Mouse (Mus musculus) ovary, postnatal 14 days (tissue): ENCODE measurements at regions not wholly inside any gene's neighbourhood (a gene's known extent, or its start where the extent isn't known, plus 50 kb on each side); places are given as distances from the start of the nearest gene placed in this dataset.

Experiments used
- DNase-seq: peaks from one replicate; pipeline ENCODE4 v3.0.0; 2022; ENCODE audit warnings: low spot score

DNA sequence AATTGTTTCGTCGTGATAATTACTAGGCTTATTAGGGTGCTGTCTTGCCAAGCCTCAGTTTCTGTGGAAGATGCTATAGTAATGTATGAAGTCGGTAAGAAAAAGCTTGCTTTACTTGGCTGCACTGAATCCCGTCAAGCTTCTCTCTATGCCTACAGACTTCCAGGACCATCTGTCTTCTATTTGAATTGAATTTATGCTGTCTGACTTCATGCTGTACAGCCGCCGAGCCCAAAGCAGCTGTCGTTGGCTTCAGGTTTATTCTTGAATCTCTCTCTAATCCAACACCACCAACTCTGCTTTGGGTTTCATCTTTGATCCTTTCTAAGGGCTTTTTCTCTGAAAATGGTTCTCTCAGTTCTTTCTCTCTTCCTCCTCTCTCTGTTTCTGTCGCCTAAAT lies 227.4 kb upstream of the Cnr1 start:
- no peak for DNase-seq

- no peak for DNase-seq
These were observed 222.2 kb upstream of the Cnr1 start for GRCm38 (mm10) chr4:33702028-33702666.

- no peak for DNase-seq
These were observed 218.7 kb upstream of the Cnr1 start for GRCm38 (mm10) chr4:33705722-33706121.

DNA sequence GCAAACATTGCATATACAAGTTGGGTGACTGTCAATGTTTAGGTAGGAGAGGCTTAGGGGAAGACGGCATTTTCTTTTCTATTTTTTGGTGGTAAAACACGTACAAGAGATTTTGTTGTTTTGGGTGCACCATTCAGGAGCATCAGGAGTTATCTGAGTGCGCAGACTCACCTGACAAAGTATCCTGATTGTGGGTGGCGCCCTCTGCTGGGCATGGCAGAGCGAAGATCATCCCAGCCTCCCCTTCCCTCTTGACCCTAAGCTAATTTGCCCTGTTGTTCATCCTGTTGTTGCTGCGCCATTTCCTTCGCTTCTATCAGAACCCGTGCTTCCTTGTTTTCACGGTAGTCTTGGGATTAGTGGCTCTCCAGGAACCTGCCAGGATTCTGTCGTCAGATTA lies 217.6 kb upstream of the Cnr1 start:
- DNase-seq: no peak

- no peak for DNase-seq
These were observed 207.8 kb upstream of the Cnr1 start for GRCm38 (mm10) chr4:33716475-33717117.

GRCm38 (mm10) chr4:33720972-33721371 lies 203.4 kb upstream of the Cnr1 start:
- no peak for DNase-seq

GRCm38 (mm10) chr4:33721971-33722370 lies 202.4 kb upstream of the Cnr1 start:
- no peak for DNase-seq

DNA sequence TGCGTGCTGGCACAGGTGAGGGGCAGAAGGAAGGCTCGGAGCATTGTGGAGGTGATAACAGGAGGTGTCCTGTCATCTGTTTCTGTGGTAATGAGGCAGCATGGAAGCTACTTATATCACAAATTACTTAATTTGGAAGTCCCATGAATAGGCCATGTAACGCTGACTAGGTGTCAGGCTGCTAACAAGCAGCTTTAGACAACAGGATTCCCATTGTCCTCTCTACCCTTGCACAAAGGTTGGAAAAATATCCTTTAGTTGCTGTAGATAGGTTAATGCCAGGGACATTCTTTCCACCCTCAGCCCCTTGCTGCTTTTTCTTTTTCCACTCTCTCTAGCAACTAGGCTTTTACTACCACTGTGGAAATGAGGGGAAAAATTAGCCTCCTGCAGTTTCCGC lies 192.6 kb upstream of the Cnr1 start:
- DNase-seq: no peak

GRCm38 (mm10) chr4:33734923-33735322 lies 189.5 kb upstream of the Cnr1 start:
- peak; percentile 19 for DNase-seq

GRCm38 (mm10) chr4:33735442-33735966 lies 188.9 kb upstream of the Cnr1 start:
- DNase-seq: no peak

GRCm38 (mm10) chr4:33736061-33736701 lies 188.2 kb upstream of the Cnr1 start:
- peak; percentile 29 for DNase-seq

GRCm38 (mm10) chr4:33737337-33737736 lies 187.1 kb upstream of the Cnr1 start:
- DNase-seq: no peak

DNA sequence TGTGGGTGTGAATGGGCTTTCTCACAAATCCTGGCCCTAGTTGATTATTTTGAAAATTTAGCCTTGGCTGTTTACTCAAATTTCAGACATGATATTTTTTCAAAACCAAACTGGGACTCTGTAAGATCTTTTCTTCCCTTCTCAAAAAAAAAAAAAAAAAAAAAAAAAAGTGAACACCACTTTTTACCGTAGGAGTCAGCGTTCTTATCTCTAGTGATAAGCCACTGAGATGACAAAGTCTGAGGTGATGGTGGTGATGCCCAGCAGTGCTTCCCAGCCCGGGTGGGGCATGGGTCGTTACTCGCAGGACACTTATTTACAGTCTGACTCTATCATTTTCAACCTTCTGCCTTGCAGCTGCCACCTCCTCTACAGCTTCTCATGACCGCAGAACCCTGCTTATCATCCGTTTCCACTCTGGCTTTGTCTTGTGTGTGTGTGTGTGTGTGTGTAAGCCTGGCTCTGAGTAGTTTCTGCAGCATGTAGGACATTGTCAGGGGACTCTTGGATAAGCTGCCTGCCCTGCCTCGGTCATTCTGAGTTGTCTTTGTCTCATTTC lies 186.5 kb upstream of the Cnr1 start:
- no peak for DNase-seq

- no peak for DNase-seq
These were observed 185.0 kb upstream of the Cnr1 start for GRCm38 (mm10) chr4:33739211-33739904.

DNA sequence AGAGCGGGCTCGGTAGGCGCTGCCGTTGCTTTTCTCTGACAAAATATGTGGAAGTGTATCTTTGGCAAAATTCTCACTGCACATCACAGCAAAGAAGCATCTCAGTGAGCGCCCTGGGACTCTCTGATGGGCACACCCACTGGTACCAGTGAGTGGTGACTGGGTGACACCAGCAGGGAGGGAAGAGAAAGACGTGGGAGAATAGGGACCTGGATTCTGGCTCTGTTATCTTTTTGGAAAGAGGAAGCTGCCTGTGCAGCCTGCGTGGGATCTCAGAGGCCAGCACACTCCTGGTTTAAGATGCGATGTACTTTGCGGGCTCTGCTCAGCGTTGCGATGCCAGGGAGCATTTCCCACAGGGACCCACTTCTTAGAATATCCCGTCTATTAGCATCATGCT lies 183.4 kb upstream of the Cnr1 start:
- DNase-seq: no peak

DNA sequence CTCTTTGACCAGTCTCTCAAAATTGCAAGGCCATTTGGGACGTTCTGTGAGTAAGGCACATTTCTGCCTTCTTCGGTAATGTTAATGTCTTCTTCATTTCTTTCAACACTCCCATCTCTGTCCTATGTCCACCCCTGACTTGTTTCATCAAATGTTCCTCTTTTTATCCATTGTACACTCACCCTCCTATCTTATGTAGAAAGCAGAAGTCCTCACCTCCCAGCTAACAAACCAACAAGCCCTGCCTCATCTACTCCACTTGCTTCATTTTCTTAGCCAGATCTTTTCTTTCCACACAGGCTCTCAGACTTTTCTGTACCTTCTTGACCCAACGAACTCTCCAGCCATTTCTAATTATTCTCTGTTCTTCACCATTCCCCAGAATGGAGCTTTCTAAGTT lies 179.2 kb upstream of the Cnr1 start:
- DNase-seq: no peak

DNA sequence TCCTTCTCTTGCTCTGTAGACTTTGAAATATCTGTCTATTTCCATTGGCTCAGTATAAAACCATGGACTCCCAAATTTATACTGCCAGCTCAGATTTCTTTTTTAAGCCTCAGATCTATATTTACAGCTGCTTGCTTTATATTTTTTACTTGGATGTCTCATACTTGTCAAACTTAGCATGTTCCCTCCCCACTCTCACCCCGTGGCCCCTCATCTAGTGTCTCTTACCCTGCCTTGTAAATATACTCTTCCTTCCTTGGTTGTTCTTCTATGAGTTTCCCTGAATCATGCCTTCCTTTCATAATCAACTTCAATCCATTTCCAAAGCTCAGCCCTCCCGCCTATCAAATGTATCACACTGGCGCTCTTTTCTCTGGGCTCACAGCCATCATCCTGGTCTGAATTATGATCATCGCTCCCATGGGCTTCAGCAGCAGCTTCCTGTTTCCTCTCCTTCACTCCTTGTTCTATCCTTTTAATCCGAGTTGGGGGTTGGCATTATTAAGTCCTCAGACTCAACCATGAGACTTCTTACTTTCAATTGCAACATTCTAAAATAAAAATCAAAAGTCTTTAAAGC lies 177.0 kb upstream of the Cnr1 start:
- no peak for DNase-seq

- no peak for DNase-seq
These were observed 156.7 kb upstream of the Cnr1 start for GRCm38 (mm10) chr4:33767721-33768120.

DNA sequence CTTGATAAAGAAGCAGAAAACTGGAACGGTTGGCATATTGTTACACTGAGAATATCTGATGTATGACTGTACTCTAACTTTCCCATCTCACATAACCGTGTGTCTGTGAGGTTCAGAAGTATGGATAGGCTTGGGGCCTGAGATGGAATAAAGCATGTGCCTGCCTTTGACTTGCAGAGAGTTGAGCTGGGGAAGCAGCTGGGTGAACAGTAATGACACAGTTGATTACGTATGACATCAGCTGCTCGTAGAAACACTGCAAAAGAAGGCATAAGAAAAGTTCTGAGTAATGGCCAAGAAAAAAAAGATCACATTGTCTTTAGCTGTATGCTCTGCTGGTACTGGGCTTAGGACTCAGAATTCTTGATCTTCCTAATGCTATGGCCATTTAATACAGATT lies 138.4 kb upstream of the Cnr1 start:
- DNase-seq: no peak

DNA sequence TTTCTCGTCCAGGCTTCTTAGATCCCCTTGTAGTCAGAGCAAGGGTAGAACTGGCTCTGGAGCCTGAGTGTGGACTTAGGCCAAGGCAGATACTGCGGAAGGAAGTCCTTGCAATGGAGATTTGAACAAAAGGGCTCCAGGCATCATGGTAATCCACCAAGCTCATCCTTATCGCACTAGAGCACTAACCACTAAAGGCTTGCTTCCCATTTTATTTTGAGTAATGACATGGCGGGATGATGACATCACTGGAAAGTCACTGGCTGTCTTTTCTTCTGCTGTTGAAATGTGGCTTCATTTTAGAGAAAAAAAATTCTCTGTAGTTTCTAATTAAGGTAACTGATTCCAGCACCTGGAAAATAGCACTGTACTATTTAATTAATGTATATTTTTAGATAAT lies 137.4 kb upstream of the Cnr1 start:
- DNase-seq: no peak

DNA sequence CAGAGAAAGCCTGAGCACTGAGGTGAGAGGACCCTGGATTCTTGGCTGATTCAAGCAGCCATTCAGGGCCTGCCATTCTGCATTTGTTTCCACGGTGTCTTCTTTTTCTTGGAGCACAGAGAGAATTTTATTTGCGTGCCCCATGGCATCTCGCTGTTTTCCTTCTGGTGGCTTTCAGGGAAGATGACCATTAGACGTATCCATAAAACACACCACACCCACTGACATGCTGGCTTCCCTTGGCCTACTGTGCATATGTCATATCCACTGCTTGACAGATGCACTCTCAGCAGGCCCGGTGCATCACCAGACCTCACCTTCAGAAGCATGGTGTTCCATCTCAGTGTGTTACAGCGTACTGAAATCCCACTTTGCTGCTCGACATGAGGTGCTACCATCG lies 131.0 kb upstream of the Cnr1 start:
- DNase-seq: no peak

DNA sequence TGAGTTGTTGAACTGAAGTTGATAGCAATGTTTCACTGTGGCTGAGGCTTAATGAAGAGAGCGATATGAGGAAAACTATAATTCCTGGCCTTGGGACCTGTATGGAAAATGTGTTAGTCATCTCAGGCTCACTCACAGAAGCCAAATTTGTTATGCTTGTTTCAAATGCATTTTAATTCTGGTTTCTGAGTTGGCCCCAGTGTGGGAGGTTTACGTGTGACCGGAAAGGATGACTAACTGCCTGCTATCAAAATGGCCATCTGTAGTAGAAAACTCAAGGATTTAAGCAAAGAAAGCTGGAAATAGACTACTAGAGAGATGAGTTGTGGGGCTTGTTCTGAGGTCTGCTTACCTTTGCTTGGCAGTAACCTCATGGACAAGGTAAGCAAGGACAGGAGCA lies 128.9 kb upstream of the Cnr1 start:
- no peak for DNase-seq
